Mouse (Mus musculus): ENCODE results near the gene Fshb. TPM values are rescaled to one million over a fixed set of nuclear protein-coding genes. Genes with fewer than 3 reads are reported as not detected.

The Fshb gene
- polyA plus RNA-seq (2012; rRNA removed): not detected in 2 replicates

GRCm38 (mm10) chr2:107059556-107059955 is at the start of gene Fshb:
Fshb (minus strand) TSS chr2:107059656.
- no peaks in the 10 kb centered on the region for H3K27me3 ChIP-seq (ENCODE audit: control insufficient read depth, insufficient read depth, low read length)
- no peak for TF ChIP-seq POLR2A (IDR thresholded peaks at IDR 0.05; ENCODE audit: control insufficient read depth, extremely low read depth, insufficient read depth, low read length, poor library complexity)
- TF ChIP-seq CTCF (IDR thresholded peaks at IDR 0.05; ENCODE audit: borderline replicate concordance, control insufficient read depth, extremely low read depth, insufficient read depth, low read length, poor library complexity): no peak
- no peak within 1 kb of the TSS for H3K27ac ChIP-seq (ENCODE audit: control insufficient read depth, insufficient read depth, low read length)
- H3K4me1 ChIP-seq (replicated peaks; ENCODE audit: control insufficient read depth, insufficient read depth, low read length): no peaks in the 10 kb centered on the region
- DNase-seq: no peak
- 88% methylated on average over 4 of the region's 4 CpGs for whole genome bisulfite sequencing
- H3K36me3 ChIP-seq (ENCODE audit: control insufficient read depth, insufficient read depth, low read length): no peaks in the 10 kb centered on the region
- no peak within 1 kb of the TSS for H3K4me3 ChIP-seq (ENCODE audit: control insufficient read depth, insufficient read depth, low read length)

DNA sequence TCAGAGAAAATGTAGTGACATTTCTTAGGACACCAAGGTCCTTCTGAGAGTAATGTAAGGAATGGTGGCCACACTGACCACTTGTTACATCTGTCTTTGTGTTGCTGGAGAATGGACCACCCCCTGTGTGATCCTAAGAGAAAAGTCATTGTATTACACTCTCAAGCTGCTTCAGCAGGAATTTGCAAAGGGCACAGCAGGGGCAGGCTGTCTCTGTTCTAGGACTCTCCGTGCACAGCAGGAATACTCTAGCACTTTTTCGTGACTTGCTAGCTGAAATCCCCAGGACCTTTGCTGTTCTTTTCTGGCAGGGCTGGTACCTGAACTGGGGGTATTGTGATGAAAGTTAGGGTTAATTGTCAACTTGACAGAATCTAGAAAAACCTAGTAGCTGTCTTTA is 24.8 kb upstream of the Fshb start:
- Histone ChIP-seq H3K27me3 (ENCODE audit: control insufficient read depth, insufficient read depth, low read length) (no peaks in the 10 kb centered on the region), H3K36me3 (ENCODE audit: control insufficient read depth, insufficient read depth, low read length) (no peaks in the 10 kb centered on the region), H3K4me3 (ENCODE audit: control insufficient read depth, insufficient read depth, low read length) (no peak overlapping the region), H3K27ac (ENCODE audit: control insufficient read depth, insufficient read depth, low read length) (no peak overlapping the region), H3K4me1 (replicated peaks; ENCODE audit: control insufficient read depth, insufficient read depth, low read length) (no peaks in the 10 kb centered on the region)
- no peak for DNase-seq
- TF ChIP-seq POLR2A (IDR thresholded peaks at IDR 0.05; ENCODE audit: control insufficient read depth, extremely low read depth, insufficient read depth, low read length, poor library complexity): no peak
- TF ChIP-seq CTCF (IDR thresholded peaks at IDR 0.05; ENCODE audit: borderline replicate concordance, control insufficient read depth, extremely low read depth, insufficient read depth, low read length, poor library complexity): no peak
- WGBS: 68% methylated on average over 2 of the region's 2 CpGs

DNA sequence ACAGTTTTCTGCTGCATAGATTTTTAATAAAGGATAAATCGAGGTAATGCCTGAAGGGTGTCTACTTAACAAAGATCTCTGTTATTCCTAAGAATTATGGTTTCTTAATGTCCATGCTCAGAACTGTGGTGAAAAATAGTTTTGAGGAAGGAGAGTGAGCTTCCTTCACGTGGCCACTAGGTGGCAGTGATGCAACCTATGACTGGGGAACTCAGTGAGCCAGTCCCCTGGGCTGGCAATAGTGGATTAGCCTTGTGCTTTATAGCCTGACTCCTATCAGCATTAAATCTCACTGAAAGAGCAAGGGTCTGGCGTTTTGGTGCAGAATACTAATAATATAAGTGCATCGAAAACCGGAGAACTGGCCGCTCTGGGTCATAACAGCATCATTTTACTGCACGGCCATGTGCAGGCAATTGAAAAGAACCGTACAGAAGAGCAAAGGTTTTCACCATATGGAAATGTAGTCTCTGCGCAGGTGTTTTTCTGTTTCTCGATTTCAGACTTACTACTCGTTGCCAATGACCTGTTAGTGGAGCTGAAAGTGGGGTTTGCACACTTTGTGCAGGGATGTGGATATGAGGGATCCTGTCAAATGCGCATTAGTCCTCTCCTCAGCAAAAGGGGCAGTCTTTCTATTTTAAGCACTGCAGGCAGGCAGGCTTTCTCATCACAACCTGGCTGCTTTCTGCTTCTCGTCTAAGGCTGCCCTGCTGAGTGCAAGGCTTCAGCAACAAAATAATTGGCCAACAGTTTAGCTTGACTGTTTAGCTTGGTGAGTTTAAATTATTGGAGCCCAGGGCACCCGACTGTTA is 23.8 kb upstream of the Fshb start:
- no peak overlapping the region for H3K27ac ChIP-seq (ENCODE audit: control insufficient read depth, insufficient read depth, low read length)
- 65% methylated on average over 14 of the region's 14 CpGs for WGBS
- H3K4me3 ChIP-seq (ENCODE audit: control insufficient read depth, insufficient read depth, low read length): no peak overlapping the region
- DNase-seq: no peak
- no peaks in the 10 kb centered on the region for H3K27me3 ChIP-seq (ENCODE audit: control insufficient read depth, insufficient read depth, low read length)
- H3K4me1 ChIP-seq (replicated peaks; ENCODE audit: control insufficient read depth, insufficient read depth, low read length): no peaks in the 10 kb centered on the region
- TF ChIP-seq CTCF (IDR thresholded peaks at IDR 0.05; ENCODE audit: borderline replicate concordance, control insufficient read depth, extremely low read depth, insufficient read depth, low read length, poor library complexity) (no peak), POLR2A (IDR thresholded peaks at IDR 0.05; ENCODE audit: control insufficient read depth, extremely low read depth, insufficient read depth, low read length, poor library complexity) (no peak)
- H3K36me3 ChIP-seq (ENCODE audit: control insufficient read depth, insufficient read depth, low read length): no peaks in the 10 kb centered on the region

GRCm38 (mm10) chr2:107063260-107063659 is 3.8 kb upstream of the Fshb start:
- no peaks in the 10 kb centered on the region for H3K27me3 ChIP-seq (ENCODE audit: control insufficient read depth, insufficient read depth, low read length)
- no peak overlapping the region for H3K4me3 ChIP-seq (ENCODE audit: control insufficient read depth, insufficient read depth, low read length)
- no peaks in the 10 kb centered on the region for H3K36me3 ChIP-seq (ENCODE audit: control insufficient read depth, insufficient read depth, low read length)
- no peak for DNase-seq
- TF ChIP-seq CTCF (IDR thresholded peaks at IDR 0.05; ENCODE audit: borderline replicate concordance, control insufficient read depth, extremely low read depth, insufficient read depth, low read length, poor library complexity) (no peak), POLR2A (IDR thresholded peaks at IDR 0.05; ENCODE audit: control insufficient read depth, extremely low read depth, insufficient read depth, low read length, poor library complexity) (no peak)
- H3K4me1 ChIP-seq (replicated peaks; ENCODE audit: control insufficient read depth, insufficient read depth, low read length): no peaks in the 10 kb centered on the region
- 42% methylated on average over 2 of the region's 2 CpGs for WGBS
- H3K27ac ChIP-seq (ENCODE audit: control insufficient read depth, insufficient read depth, low read length): no peak overlapping the region

GRCm38 (mm10) chr2:107045955-107046354 is 13.5 kb downstream of the Fshb start:
- TF ChIP-seq POLR2A (IDR thresholded peaks at IDR 0.05; ENCODE audit: control insufficient read depth, extremely low read depth, insufficient read depth, low read length, poor library complexity) (no peak), CTCF (IDR thresholded peaks at IDR 0.05; ENCODE audit: borderline replicate concordance, control insufficient read depth, extremely low read depth, insufficient read depth, low read length, poor library complexity) (no peak)
- H3K36me3 ChIP-seq (ENCODE audit: control insufficient read depth, insufficient read depth, low read length): no peaks in the 10 kb centered on the region
- no peaks in the 10 kb centered on the region for H3K4me1 ChIP-seq (replicated peaks; ENCODE audit: control insufficient read depth, insufficient read depth, low read length)
- H3K27ac ChIP-seq (ENCODE audit: control insufficient read depth, insufficient read depth, low read length): no peak overlapping the region
- DNase-seq: no peak
- no peak overlapping the region for H3K4me3 ChIP-seq (ENCODE audit: control insufficient read depth, insufficient read depth, low read length)
- no peaks in the 10 kb centered on the region for H3K27me3 ChIP-seq (ENCODE audit: control insufficient read depth, insufficient read depth, low read length)

DNA sequence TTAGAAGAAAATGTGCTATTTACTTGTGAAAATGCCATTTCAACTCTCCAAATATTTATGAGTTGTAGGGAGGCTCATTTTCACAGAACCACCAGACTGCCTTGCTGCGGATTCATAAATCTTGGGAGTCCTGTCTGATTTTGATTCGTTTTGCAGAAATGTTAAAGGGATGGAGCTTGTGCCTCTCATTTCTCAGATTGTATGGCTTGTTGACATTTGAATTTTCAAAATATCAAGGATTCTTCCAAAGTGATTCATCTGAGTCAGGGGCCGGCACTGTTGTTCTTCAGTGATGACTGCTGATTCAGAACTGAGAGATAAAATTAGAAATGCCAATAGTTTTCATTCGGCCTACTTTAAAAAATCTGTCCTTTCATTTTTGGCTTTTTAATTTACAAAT is 18.6 kb downstream of the Fshb start:
- no peak overlapping the region for H3K4me3 ChIP-seq (ENCODE audit: control insufficient read depth, insufficient read depth, low read length)
- H3K4me1 ChIP-seq (replicated peaks; ENCODE audit: control insufficient read depth, insufficient read depth, low read length): no peaks in the 10 kb centered on the region
- no peaks in the 10 kb centered on the region for H3K36me3 ChIP-seq (ENCODE audit: control insufficient read depth, insufficient read depth, low read length)
- H3K27ac ChIP-seq (ENCODE audit: control insufficient read depth, insufficient read depth, low read length): no peak overlapping the region
- no peak for DNase-seq
- H3K27me3 ChIP-seq (ENCODE audit: control insufficient read depth, insufficient read depth, low read length): no peaks in the 10 kb centered on the region
- no peak for TF ChIP-seq POLR2A (IDR thresholded peaks at IDR 0.05; ENCODE audit: control insufficient read depth, extremely low read depth, insufficient read depth, low read length, poor library complexity)
- TF ChIP-seq CTCF (IDR thresholded peaks at IDR 0.05; ENCODE audit: borderline replicate concordance, control insufficient read depth, extremely low read depth, insufficient read depth, low read length, poor library complexity): no peak
- 91% methylated on average over 4 of the region's 4 CpGs for WGBS
